In the genomic region with DNA sequence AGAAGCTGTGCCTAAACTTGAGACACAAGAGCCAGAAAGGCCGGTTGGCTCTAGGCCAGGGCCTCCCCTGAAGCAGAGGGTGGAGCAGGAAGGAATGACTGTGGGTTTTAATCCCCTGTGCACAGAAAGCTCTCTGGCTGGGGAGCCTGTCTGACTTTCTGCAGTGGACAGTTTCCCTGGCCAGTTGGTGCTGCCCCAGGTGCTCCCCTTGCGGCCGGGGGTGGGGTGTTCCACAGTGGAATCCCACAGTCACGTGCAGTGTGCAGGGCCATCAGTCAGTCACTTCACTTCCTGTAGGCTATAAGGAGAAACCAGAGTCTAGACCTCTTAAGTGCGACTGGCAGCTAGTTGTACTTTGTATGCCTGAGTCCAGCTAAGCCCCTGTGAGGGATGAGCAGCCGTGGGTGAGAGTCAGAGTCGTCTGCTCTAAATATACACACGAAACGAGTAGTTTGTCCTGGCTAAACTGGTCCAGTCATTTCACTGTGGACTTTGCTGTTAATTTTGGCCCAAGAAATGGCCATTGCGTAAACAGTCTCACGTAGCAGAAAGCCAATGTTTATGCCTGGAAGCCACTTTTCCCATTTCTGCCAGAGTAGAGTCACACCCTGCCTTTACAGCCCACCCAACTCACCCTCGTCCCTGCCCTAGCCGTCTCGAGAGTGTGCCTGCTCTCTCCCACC, we compare ENCODE assay signal across 8 mouse cellular contexts. TPM values are rescaled to one million over a fixed set of nuclear protein-coding genes. Genes with fewer than 3 reads are reported as not detected.
DNase-seq lines count a peak whose midpoint lies in the region; ATAC-seq and TF ChIP-seq lines count a peak whose summit lies in the region.

No protein-coding gene starts in this region.

- no peak for ATAC-seq in kidney, postnatal 0 days (replicated peaks; ENCODE audit: low FRiP score, low read depth)
- ATAC-seq in midbrain, embryonic 15.5 days (replicated peaks): no peak

- H3K9me3 ChIP-seq in kidney, postnatal 0 days (replicated peaks; ENCODE audit: low read length): no peaks in the 10 kb centered on the region
- no peaks in the 10 kb centered on the region for H3K9me3 ChIP-seq in midbrain, embryonic 15.5 days

- no peak overlapping the region for H3K27ac ChIP-seq in kidney, postnatal 0 days
- no peak overlapping the region for H3K27ac ChIP-seq in midbrain, embryonic 15.5 days

- no peak overlapping the region for H3K9ac ChIP-seq in kidney, postnatal 0 days (ENCODE audit: low read depth, low read length)
- no peak overlapping the region for H3K9ac ChIP-seq in midbrain, embryonic 15.5 days

- 0 out of 2 replicates have a peak, but pooled peaks cover 4% of the 10 kb centered on the region for H3K4me1 ChIP-seq in kidney, postnatal 0 days (replicated peaks; ENCODE audit: insufficient read depth, low read length)
- peaks cover 5% of the 10 kb centered on the region; the same call in 1 of the 2 replicates for H3K4me1 ChIP-seq in midbrain, embryonic 15.5 days

- no peak overlapping the region for H3K4me3 ChIP-seq in kidney, postnatal 0 days (replicated peaks; ENCODE audit: low read depth, low read length)
- no peak overlapping the region for H3K4me3 ChIP-seq in midbrain, embryonic 15.5 days

- DNase-seq in frontal cortex, postnatal 10 days (ENCODE audit: low spot score in 2 of 2): peak; percentile 15 to 21
- DNase-seq in frontal cortex, postnatal 36 days (ENCODE audit: low spot score in 2 of 2): no peak
- DNase-seq in urinary bladder, postnatal 14 days (ENCODE audit: low spot score): peak; percentile 69
- no peak for DNase-seq in urinary bladder, adult 2 months (ENCODE audit: low spot score)
- DNase-seq in heart, adult 11 months: peak; percentile 97
- DNase-seq in kidney, postnatal 0 days (ENCODE audit: low spot score): peak; percentile 36
- DNase-seq in skeletal muscle tissue, adult 2 months (ENCODE audit: low read depth, low spot score): peak; percentile 54

- no peaks in the 10 kb centered on the region for H3K27me3 ChIP-seq in kidney, postnatal 0 days (ENCODE audit: insufficient read depth, low read length)
- no peaks in the 10 kb centered on the region for H3K27me3 ChIP-seq in midbrain, embryonic 15.5 days (replicated peaks)

- peak; percentile 14; the same call in 1 of the 2 replicates for TF ChIP-seq CTCF in kidney, postnatal 0 days (IDR thresholded peaks at IDR 0.05; ENCODE audit: low read depth)

- no peaks in the 10 kb centered on the region for H3K36me3 ChIP-seq in kidney, postnatal 0 days (ENCODE audit: insufficient read depth, low read length)
- H3K36me3 ChIP-seq in midbrain, embryonic 15.5 days (replicated peaks): no peaks in the 10 kb centered on the region

- 42% methylated on average over 14 of the region's 14 CpGs for WGBS in kidney, postnatal 0 days
- 60% methylated on average over 14 of the region's 14 CpGs for WGBS in midbrain, embryonic 15.5 days

- no peak overlapping the region for H3K4me2 ChIP-seq in kidney, postnatal 0 days (ENCODE audit: low read length)
- no peak overlapping the region for H3K4me2 ChIP-seq in midbrain, embryonic 15.5 days

RNA-seq across cellular contexts. Expression of a gene that starts 38.8 kb away (rescaled TPM):
- 0.01 TPM in 1 of 2 replicates, not detected in the other for polyA plus RNA-seq in urinary bladder, adult 2 months (2012; rRNA removed)
- polyA plus RNA-seq in kidney, postnatal 0 days (2015; fragmentation: Nextera tagmentation; extraction: Ambion mirVana): 0.17 and 0.18 TPM in 2 replicates
- polyA plus RNA-seq in midbrain, embryonic 15.5 days (2015; fragmentation: Nextera tagmentation; extraction: Ambion mirVana): 0.19 and 0.26 TPM in 2 replicates

Comparison
In these comparisons a context has a peak if more than half of its experiments do, and no peak if none do; other contexts are left out.
1. DNase-seq: peak in frontal cortex, postnatal 10 days (2 of 2), urinary bladder, postnatal 14 days (single experiment), heart, adult 11 months (single experiment), kidney, postnatal 0 days (single experiment) and skeletal muscle tissue, adult 2 months (single experiment); none in frontal cortex, postnatal 36 days (0 of 2) and urinary bladder, adult 2 months (single experiment).